Mouse (Mus musculus) stomach, postnatal 0 days (tissue): ENCODE measurements around the gene Elmo1.

Experiments used
- CTCF ChIP-seq: IDR thresholded peaks from 2 replicates; pipeline ENCODE4 v1.5.1; 2016; ENCODE audit warnings: antibody characterized with exemption, low read depth, mild to moderate bottlenecking, moderate library complexity
- EP300 ChIP-seq: optimal IDR thresholded peaks from 2 replicates; pipeline ENCODE3; 2016; ENCODE audit warnings: antibody characterized with exemption

- TF ChIP-seq CTCF (peak; percentile 42), EP300 (no peak)
Observed at GRCm38 (mm10) chr13:20489110-20489509, 398.7 kb downstream of the Elmo1 start.
